Mouse (Mus musculus): Measurements from ENCODE around the gene Tmprss11b. TPM values are rescaled to one million over a fixed set of nuclear protein-coding genes. Genes with fewer than 3 reads are reported as not detected.

Tmprss11b gene
- polyA plus RNA-seq, 1 experiment from 2014 or later: not detected

GRCm38 (mm10) chr5:86630700-86631099, 45.5 kb downstream of the Tmprss11b start:
- ATAC-seq (replicated peaks; ENCODE audit: low FRiP score): no peak
- Histone ChIP-seq H3K4me1 (replicated peaks; ENCODE audit: control insufficient read depth, insufficient read depth, low read length) (no peaks in the 10 kb centered on the region), H3K4me2 (ENCODE audit: low read depth, low read length, severe bottlenecking) (no peak overlapping the region), H3K36me3 (ENCODE audit: control insufficient read depth, insufficient read depth, low read length) (no peaks in the 10 kb centered on the region), H3K9me3 (ENCODE audit: control insufficient read depth, low read length) (no peaks in the 10 kb centered on the region), H3K27me3 (ENCODE audit: control insufficient read depth, insufficient read depth, low read length) (no peaks in the 10 kb centered on the region), H3K27ac (ENCODE audit: low read depth, low read length) (no peak overlapping the region), H3K4me3 (ENCODE audit: low read depth, low read length) (no peak overlapping the region), H3K9ac (ENCODE audit: low read length) (no peak overlapping the region)
- 90% methylated on average over 2 of the region's 2 CpGs for WGBS
- no peak for DNase-seq (ENCODE audit: low spot score)

GRCm38 (mm10) chr5:86621778-86622177, 54.4 kb downstream of the Tmprss11b start:
- H3K9me3 ChIP-seq (ENCODE audit: control insufficient read depth, low read length): no peaks in the 10 kb centered on the region
- DNase-seq (ENCODE audit: low spot score): no peak
- H3K4me1 ChIP-seq (replicated peaks; ENCODE audit: control insufficient read depth, insufficient read depth, low read length): no peaks in the 10 kb centered on the region
- H3K4me3 ChIP-seq (ENCODE audit: low read depth, low read length): no peak overlapping the region
- no peak overlapping the region for H3K9ac ChIP-seq (ENCODE audit: low read length)
- H3K27ac ChIP-seq (ENCODE audit: low read depth, low read length): no peak overlapping the region
- no peaks in the 10 kb centered on the region for H3K36me3 ChIP-seq (ENCODE audit: control insufficient read depth, insufficient read depth, low read length)
- WGBS: 84% methylated on average over 1 of the region's 1 CpGs
- no peak for ATAC-seq (replicated peaks; ENCODE audit: low FRiP score)
- H3K4me2 ChIP-seq (ENCODE audit: low read depth, low read length, severe bottlenecking): no peak overlapping the region
- no peaks in the 10 kb centered on the region for H3K27me3 ChIP-seq (ENCODE audit: control insufficient read depth, insufficient read depth, low read length)

Other genes starting within 250 kb of the Tmprss11b start
- not detected in 2 replicates for gene Tmprss11a, start 207.4 kb downstream of the Tmprss11b start, polyA plus RNA-seq (2014; fragmentation: Nextera tagmentation; extraction: Ambion mirVana)
- not detected in 2 replicates for gene Tmprss11g, start 157.8 kb downstream of the Tmprss11b start, polyA plus RNA-seq (2014; fragmentation: Nextera tagmentation; extraction: Ambion mirVana)
- gene Tmprss11f, start 43.9 kb downstream of the Tmprss11b start, polyA plus RNA-seq (2014; fragmentation: Nextera tagmentation; extraction: Ambion mirVana): not detected in 2 replicates
- not detected in 2 replicates for gene Tmprss11e, start 69.5 kb upstream of the Tmprss11b start, polyA plus RNA-seq (2014; fragmentation: Nextera tagmentation; extraction: Ambion mirVana)
- gene Ythdc1, start 127.9 kb upstream of the Tmprss11b start, polyA plus RNA-seq (2014; fragmentation: Nextera tagmentation; extraction: Ambion mirVana): 51.2 and 57.9 TPM in 2 replicates
- not detected in 2 replicates for gene Ugt2b34, start 230.6 kb upstream of the Tmprss11b start, polyA plus RNA-seq (2014; fragmentation: Nextera tagmentation; extraction: Ambion mirVana)